Mouse (Mus musculus) heart, adult 2 months (tissue): ENCODE data around the gene Fam162a.

Experiments used
- CTCF ChIP-seq: fragments of 200-600 bp; IDR thresholded peaks from 2 replicates; pipeline ENCODE4 v1.8.1; 2022; ENCODE audit warnings: antibody characterized with exemption, mild to moderate bottlenecking, moderate library complexity
- POLR2A ChIP-seq: fragments of 200-500 bp; IDR thresholded peaks from 2 replicates; pipeline ENCODE4 v1.6.1; 2011; ENCODE audit warnings: mild to moderate bottlenecking, low read depth, low read length, control low read depth; ENCODE audit not compliant: insufficient read depth

- TF ChIP-seq POLR2A (no peak), CTCF (no peak)
Observed at GRCm38 (mm10) chr16:36008396-36008795, 63.0 kb downstream of the Fam162a start.
